Mouse (Mus musculus) spleen, postnatal 10 days (tissue): ENCODE data around the gene Mfn2.
A peak's percentile ranks its signal among the peaks of the same experiment; 100 is the strongest.
"Not testable (repeated sequence)": the region's sequence is repeated elsewhere in the genome, so short reads cannot be mapped to it uniquely, and the experiment has no call there.

Experiments used
- DNase-seq, 2 experiments: peaks; one replicate each; pipeline ENCODE4 v3.0.0; 2021 to 2022; ENCODE audit warnings: low spot score in 2 of 2

The Mfn2 gene

DNA sequence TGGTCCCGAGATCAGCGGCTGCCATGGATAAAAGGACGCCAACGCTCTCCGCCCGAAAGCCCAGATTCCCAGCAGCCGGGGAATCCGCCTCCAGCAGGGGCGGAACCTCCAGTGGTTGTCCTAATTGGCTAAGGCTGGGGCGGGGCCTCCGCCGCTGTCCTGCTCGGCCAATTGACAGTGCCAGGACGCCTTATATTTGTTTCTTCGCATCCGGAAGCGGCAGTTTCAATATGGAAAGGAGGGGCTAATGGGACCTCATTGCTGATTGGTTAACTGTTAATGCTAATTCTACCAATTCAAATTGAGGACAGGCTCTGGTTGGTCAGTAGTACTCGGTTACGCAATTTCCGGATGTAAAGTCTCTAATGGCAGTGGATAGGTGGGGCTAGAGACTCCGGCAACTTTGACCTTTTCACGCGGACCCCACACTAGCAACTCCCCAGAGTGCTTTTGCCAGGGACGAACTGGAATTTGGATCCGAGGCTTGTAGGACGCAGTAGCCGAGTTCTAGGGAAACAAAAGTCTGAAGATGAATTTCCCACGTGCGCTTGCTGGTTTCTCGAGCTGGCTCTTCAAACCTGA is 36.0 kb downstream of the Mfn2 start, which contains the start of the genes Miip and Fv1:
Gene Miip (minus strand): TSS at position 367 of the 582 bp plus-strand sequence.
Gene Fv1 (plus strand): TSS at position 530 of the 582 bp plus-strand sequence.
- DNase-seq, result peak; percentile 84 to 95

DNA sequence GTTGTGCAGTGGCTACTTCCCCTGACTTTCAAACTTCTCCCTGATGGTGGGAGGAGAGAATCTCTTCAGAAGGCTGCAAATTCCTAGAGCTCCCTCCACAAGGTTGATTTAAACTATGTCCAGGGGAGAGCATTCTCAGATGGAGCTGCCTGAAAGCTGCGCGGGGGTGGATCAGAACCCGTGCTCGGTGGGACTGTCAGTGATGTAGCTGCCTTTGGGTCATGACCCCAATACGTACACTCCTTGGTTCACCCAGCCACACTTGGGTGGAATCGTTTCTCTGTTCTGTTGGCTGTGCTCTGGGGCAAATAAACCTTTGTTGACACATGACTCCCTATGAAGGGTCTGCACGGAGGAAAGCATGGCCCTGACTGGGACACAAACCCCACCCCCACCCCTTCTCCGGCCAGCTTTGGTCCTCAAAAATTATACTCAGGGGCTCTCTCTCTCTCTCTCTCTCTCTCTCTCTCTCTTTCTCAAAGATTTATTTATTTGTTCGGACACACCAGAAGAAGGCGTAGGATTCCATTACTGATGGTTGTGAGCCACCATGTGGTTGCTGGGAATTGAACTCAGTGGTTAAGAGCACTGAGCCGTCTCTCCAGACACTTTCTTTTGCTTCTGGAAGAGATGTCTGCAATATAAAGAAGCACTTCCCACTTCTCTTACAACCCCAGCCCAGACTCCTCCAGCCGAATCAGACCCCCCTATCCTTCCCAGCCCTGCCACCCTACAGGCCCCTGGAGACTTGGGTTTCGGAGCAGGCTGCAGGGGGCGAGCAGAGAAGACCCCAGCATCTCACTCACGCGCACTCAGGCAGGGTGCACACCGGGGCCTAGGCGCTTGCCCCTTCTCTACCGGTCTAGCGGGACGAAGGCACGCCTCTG is 36.7 kb downstream of the Mfn2 start:
- DNase-seq, result peak in 1 of 2 experiments; percentile 18

DNA sequence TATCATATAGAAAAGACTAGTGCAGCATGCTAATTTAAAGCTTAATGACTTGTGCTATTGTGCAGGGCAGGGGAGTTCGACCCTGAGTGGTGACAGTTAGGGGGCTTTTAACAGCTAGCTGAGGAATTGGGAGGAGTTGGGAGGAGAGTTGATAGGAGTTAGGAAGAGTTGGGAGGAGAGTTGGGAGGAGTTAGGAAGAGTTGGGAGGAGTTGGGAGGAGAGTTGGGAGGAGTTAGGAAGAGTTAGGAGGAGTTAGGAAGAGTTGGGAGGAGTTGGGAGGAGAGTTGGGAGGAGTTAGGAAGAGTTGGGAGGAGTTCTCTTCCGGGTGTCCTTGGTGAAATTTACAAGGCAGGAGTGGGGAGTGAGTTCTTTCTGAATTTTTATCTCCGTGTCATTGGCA is 37.7 kb downstream of the Mfn2 start:
- not testable (repeated sequence) for DNase-seq

DNA sequence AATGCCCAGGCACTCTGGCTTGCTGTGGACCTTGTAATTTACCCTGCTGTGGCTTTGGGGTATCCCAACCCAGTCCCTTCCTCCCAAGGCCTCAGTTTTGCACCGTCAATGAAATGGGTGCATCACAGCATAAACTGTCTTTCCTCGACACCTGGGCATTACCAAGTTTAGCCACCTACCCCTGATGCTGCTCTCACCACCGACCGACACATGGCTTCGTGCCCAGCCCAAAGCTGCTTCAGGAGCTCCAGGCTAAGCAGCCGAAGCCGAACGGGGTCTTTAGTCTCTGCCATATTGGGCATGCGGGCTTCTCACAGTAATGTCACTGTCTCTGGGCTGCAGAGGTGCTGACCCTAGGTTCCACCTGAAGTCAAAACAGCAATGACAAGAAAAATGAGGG is 38.4 kb downstream of the Mfn2 start:
- no peak for DNase-seq

DNA sequence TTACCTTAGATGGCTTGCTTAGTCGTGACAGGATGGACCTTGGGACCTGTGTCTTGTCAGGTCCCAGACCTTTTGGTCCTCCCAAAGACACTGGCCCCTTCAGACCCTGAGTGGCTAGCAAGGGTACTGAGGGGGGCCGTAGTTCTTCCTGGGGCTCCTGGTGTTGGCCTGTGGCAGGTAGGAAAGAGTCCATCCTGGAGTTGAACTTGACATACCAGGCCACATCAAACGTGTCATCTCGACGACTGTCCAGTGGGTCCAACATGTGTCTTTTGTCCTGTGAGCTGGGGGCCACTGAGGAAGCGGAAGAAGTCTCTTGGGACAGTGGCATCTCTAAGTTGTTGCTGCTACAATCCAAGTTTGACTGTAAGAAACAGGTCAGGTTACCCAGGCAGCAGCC is 38.9 kb downstream of the Mfn2 start:
- no peak for DNase-seq

DNA sequence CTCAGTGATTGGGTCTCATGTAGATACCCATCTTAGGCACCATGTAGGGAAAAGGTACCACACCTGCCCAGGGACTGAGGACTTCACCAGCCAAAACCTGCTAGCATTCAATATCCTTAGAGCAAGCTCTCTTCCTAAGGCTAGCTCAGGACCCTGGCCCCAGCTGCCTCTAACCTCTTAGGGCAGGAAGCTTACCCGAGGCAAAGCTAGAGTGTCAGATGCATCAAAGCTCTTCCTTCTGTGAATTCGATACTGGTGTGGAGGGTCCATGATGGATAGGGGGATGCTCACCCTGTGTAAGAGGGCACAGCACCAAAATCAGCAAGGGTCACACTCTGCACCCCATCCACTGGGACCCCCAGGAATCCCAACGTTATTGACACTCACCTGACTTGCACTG is 42.5 kb downstream of the Mfn2 start:
- no peak for DNase-seq

DNA sequence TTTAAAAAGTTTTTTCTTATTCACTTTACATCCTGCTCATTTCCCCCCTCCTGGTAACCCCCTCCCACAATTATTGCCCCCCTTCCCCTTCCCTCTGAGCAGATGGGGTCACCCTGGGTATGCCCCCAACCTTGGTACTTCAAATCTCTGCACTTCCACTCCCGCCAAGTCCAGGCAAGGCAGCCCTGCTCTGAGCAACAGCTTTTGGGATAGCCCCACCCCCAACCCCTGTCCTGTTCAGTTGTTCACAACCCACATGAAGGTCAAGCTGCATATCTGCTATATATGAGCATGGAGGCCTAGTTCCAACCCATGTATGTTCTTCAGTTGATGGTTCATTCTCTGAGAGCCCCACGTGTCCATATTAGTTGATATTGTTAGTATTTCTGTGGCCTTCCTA is 53.7 kb downstream of the Mfn2 start:
- DNase-seq, result no peak

DNA sequence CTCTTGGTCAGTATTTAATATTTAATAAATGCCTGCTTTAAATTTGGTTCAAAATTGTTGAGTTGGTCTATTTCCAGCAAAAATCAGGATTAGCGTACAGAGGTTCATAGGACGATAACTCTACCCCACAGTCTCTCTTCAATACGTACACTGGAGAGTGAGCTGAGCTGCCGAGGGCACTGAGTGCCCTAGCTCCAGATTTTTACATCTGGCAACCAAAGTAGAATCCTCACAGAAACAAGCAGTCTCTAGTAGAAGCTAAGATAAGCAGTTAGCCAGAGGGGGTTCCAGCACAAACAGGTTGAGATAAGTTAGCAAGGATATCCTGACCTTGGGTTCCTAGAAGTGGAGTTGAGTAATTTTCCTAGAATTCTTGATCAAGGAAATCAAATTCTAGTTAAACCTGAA is 55.9 kb downstream of the Mfn2 start:
- DNase-seq, result no peak

DNA sequence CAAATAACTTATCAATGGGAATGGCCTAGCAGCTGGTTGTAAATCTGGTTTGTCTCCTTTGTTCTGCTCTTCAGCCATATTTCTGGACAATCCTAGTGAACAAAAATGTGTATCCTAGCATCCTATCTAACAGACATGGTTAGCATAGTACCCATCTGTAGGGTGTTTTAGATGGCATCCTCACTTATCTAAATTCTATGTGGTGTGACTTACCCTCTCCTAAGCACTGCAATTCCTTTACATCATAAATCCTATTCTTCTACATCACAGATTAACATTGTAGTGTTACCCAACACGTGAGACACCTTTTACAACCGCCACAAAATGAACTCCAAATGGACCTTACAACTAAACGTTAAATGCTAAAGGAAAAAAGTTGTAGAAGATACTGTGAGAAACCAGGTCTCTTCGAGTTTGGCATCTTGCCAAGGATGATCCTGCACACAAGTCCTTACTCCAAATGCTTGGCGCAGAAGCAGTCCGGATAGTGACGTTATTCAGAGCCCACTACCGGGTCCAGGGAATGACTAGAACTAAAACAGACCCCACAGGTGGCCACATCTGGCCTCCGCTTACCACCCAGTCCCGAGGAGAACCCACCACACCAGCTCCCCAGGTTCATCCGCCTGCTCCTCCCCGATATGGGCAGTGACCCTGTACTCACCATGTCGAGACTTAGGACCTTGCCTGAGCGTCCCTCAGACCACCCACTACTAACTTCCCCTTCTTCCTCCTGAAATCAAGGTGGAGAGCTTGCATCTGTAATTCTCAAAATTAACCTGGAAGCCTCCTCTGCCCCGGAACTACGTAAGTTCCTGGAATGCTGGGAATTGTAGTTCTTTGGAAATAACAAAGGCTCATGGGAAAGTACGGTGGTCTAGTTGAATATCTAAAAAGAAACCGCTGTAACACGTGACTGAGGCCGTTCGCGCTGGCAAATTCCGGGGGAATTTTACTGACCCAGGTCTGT is 56.6 kb downstream of the Mfn2 start, which contains the start of gene Zfp933:
Gene Zfp933 (minus strand): TSS at position 753 of the 970 bp plus-strand sequence.
- peak; percentile 49 to 50 for DNase-seq

DNA sequence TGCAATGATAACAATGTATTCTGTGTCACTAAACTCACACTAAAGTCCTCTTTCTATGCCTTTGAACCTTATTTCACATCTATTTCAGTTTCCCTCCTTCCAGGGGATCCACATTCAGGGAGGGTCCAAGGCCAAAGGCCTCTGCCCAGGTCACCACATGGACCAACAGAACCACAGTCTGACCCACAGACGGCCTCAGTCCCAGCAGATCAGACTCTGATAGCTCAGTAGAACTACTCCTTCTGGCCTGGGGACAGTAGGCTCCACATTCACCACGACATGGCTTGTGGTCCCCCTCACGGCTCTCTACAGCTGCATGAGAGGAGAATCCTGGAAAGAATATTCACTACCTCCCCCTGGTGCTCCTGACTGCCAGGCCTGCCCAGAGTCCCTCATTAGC is 61.6 kb downstream of the Mfn2 start:
- no peak for DNase-seq

DNA sequence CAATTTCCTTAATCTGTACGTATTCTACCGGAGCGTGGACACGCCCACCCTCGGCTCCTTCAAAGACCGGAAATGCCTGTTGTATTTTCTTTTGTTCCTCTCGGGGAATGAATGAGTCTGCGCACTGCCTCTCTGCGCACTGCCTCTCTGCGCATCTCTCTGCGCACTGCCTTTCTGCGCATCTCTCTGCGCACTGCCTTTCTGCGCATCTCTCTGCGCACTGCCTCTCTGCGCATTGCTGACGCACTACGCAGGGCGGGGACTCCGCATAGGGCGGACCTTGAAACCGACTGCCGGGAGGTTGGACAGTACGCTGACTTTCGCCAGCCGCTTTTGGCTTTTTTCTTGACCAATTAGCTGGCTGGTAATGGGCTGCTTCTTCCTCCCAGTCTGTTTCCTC is 65.2 kb downstream of the Mfn2 start:
- DNase-seq, result peak in 1 of 2 experiments; percentile 35

DNA sequence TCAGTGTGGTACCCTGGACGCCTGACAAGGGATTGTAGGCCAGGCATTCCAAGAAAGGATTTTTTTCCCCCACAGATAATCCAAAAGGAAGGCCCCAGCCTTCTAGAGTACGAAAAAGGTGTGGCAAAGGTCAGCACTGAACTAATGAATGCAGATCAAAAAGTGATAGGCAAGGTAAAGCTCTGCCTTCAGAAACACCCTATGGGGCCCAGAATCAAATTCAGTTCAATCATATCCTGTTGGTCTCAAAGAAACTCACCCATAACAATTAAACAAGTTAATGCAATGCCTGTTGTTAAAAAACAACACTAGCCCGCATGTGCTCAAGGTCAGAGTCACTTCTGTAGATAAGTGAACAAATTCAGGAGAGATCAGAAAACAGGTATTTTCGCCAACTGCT is 80.1 kb downstream of the Mfn2 start:
- DNase-seq, result no peak
